Comparison of ENCODE assay signal across 19 mouse cellular contexts in the genomic region with DNA sequence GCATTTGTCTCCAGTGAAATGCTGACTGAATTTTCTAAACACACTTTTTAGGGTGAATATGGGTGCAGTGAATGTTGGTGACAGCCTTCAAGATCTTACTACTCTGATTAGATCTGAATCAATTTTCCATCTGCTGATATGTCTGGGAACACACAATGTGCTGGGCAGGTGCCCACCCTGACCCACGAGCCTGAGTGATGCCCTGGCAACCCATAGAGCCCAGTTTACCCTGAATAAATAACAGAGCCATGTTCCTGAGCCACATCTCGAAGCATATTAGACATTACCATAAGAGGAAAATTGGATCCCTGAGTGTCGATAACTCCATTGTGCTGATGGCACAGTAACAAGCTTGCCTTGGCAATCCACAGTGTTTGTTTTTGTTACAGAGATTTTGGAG.
A peak's percentile ranks its signal among the peaks of the same experiment; 100 is the strongest.
DNase-seq lines count a peak whose midpoint lies in the region; ATAC-seq and TF ChIP-seq lines count a peak whose summit lies in the region.
"Had no signal": no experiment of that assay in that cellular context is flagged by ENCODE, and none has a peak within 500 bp of the region (broad histone marks: within the 10 kb centered on the region; RNA-seq: fewer than 3 reads in every experiment).

No protein-coding gene starts in this region.

- H3K9ac ChIP-seq in forebrain, embryonic 11.5 days (ENCODE audit: low read length) = 0 out of 2 replicates have a peak overlapping the region, but pooled peaks have one; percentile 5
- H3K9ac ChIP-seq in forebrain, postnatal 0 days = no peak overlapping the region
- H3K9ac ChIP-seq in forebrain, embryonic 15.5 days (replicated peaks) = no peak overlapping the region
- H3K9ac ChIP-seq in hindbrain, postnatal 0 days (replicated peaks; ENCODE audit: low read length) = no peak overlapping the region
- no peak overlapping the region for H3K9ac ChIP-seq in midbrain, embryonic 16.5 days (ENCODE audit: low read depth, low read length)
- H3K9ac ChIP-seq: embryonic facial prominence, embryonic 13.5 days; liver, embryonic 14.5 days; lung, embryonic 15.5 days; stomach, embryonic 15.5 days had no signal

- no peaks in the 10 kb centered on the region for H3K36me3 ChIP-seq in forebrain, embryonic 11.5 days (ENCODE audit: control insufficient read depth, insufficient read depth, low read length)
- no peaks in the 10 kb centered on the region for H3K36me3 ChIP-seq in forebrain, postnatal 0 days (ENCODE audit: insufficient read depth)
- no peaks in the 10 kb centered on the region for H3K36me3 ChIP-seq in forebrain, embryonic 15.5 days
- H3K36me3 ChIP-seq in hindbrain, postnatal 0 days (ENCODE audit: insufficient read depth, low read length) = no peaks in the 10 kb centered on the region; the same call in 1 of the 2 replicates
- H3K36me3 ChIP-seq in midbrain, embryonic 16.5 days (ENCODE audit: control insufficient read depth, insufficient read depth, low read length) = peaks cover 5% of the 10 kb centered on the region
- H3K36me3 ChIP-seq: embryonic facial prominence, embryonic 13.5 days; lung, embryonic 15.5 days; stomach, embryonic 15.5 days had no signal

- 74% methylated on average over 3 of the region's 3 CpGs for WGBS in forebrain, embryonic 11.5 days
- WGBS in forebrain, postnatal 0 days = 31% methylated on average over 3 of the region's 3 CpGs
- WGBS in forebrain, embryonic 15.5 days = 33% methylated on average over 3 of the region's 3 CpGs
- 25% methylated on average over 3 of the region's 3 CpGs for WGBS in hindbrain, postnatal 0 days
- WGBS in midbrain, embryonic 16.5 days = 23% methylated on average over 3 of the region's 3 CpGs

- peak overlapping the region; percentile 20; the same call in 1 of the 2 replicates for H3K27ac ChIP-seq in forebrain, embryonic 11.5 days (ENCODE audit: low read depth, low read length)
- no peak overlapping the region for H3K27ac ChIP-seq in forebrain, postnatal 0 days (ENCODE audit: low read depth, low read length)
- H3K27ac ChIP-seq in forebrain, embryonic 15.5 days (replicated peaks) = 0 out of 2 replicates have a peak overlapping the region, but pooled peaks have one; percentile 14
- H3K27ac ChIP-seq in hindbrain, postnatal 0 days = 0 out of 2 replicates have a peak overlapping the region, but pooled peaks have one; percentile 15
- H3K27ac ChIP-seq in midbrain, embryonic 16.5 days (ENCODE audit: low read length) = peak overlapping the region; percentile 70
- H3K27ac ChIP-seq: embryonic facial prominence, embryonic 13.5 days; kidney, postnatal 0 days; liver, embryonic 14.5 days; lung, embryonic 15.5 days; stomach, embryonic 15.5 days had no signal

- no peaks in the 10 kb centered on the region for H3K27me3 ChIP-seq in forebrain, embryonic 11.5 days (ENCODE audit: control insufficient read depth, insufficient read depth, low read length)
- peaks cover 3% of the 10 kb centered on the region; the same call in 1 of the 2 replicates for H3K27me3 ChIP-seq in forebrain, postnatal 0 days (ENCODE audit: insufficient read depth, low read length)
- no peaks in the 10 kb centered on the region for H3K27me3 ChIP-seq in forebrain, embryonic 15.5 days
- no peaks in the 10 kb centered on the region for H3K27me3 ChIP-seq in hindbrain, postnatal 0 days (ENCODE audit: insufficient read depth, low read length)
- H3K27me3 ChIP-seq in midbrain, embryonic 16.5 days (ENCODE audit: control insufficient read depth, insufficient read depth, low read depth, low read length) = no peaks in the 10 kb centered on the region
- H3K27me3 ChIP-seq: CH12.LX; embryonic facial prominence, embryonic 13.5 days; lung, embryonic 15.5 days; stomach, embryonic 15.5 days had no signal

- no peak for TF ChIP-seq CTCF in forebrain, postnatal 0 days (IDR thresholded peaks at IDR 0.05; ENCODE audit: low read depth)
- no peak for TF ChIP-seq CTCF in hindbrain, postnatal 0 days (IDR thresholded peaks at IDR 0.05; ENCODE audit: low read depth)

- DNase-seq in forebrain, embryonic 11.5 days (ENCODE audit: low spot score) = no peak
- no peak for DNase-seq in forebrain, postnatal 0 days
- DNase-seq in hindbrain, postnatal 0 days (ENCODE audit: low spot score) = no peak
- DNase-seq in layer of hippocampus, postnatal 14 days (ENCODE audit: low spot score in 2 of 2) = no peak
- no peak for DNase-seq in adrenal gland, adult (ENCODE audit: inconsistent age in 2 of 2, low spot score in 1 of 2)
- DNase-seq in T-cell, adult 2 months (ENCODE audit: low spot score) = no peak
- DNase-seq: cerebellum, adult 9-10 months; gastrocnemius, postnatal 36 days; kidney, adult 18-20 months; right cerebral cortex, postnatal 14 days; thymus, adult 18-20 months had no signal

- no peak overlapping the region for H3K4me2 ChIP-seq in forebrain, embryonic 11.5 days (ENCODE audit: low read depth, low read length, severe bottlenecking)
- no peak overlapping the region for H3K4me2 ChIP-seq in forebrain, postnatal 0 days (ENCODE audit: low read depth)
- no peak overlapping the region for H3K4me2 ChIP-seq in forebrain, embryonic 15.5 days (replicated peaks)
- no peak overlapping the region for H3K4me2 ChIP-seq in hindbrain, postnatal 0 days (ENCODE audit: low read depth, low read length)
- no peak overlapping the region for H3K4me2 ChIP-seq in midbrain, embryonic 16.5 days (ENCODE audit: low read length)
- H3K4me2 ChIP-seq: embryonic facial prominence, embryonic 13.5 days; lung, embryonic 15.5 days; stomach, embryonic 15.5 days had no signal

- peaks cover 22% of the 10 kb centered on the region; the same call in 1 of the 2 replicates for H3K4me1 ChIP-seq in forebrain, embryonic 11.5 days (replicated peaks; ENCODE audit: control insufficient read depth, insufficient read depth, low read length)
- H3K4me1 ChIP-seq in forebrain, postnatal 0 days (ENCODE audit: insufficient read depth) = no peaks in the 10 kb centered on the region
- peaks cover 44% of the 10 kb centered on the region for H3K4me1 ChIP-seq in forebrain, embryonic 15.5 days
- H3K4me1 ChIP-seq in hindbrain, postnatal 0 days (ENCODE audit: insufficient read depth, low read length) = 0 out of 2 replicates have a peak, but pooled peaks cover 4% of the 10 kb centered on the region
- H3K4me1 ChIP-seq in midbrain, embryonic 16.5 days (ENCODE audit: control insufficient read depth, insufficient read depth, low read length) = peaks cover 63% of the 10 kb centered on the region
- H3K4me1 ChIP-seq: stomach, embryonic 15.5 days had no signal

- no peak overlapping the region for H3K4me3 ChIP-seq in forebrain, embryonic 11.5 days (ENCODE audit: low read depth, low read length)
- no peak overlapping the region for H3K4me3 ChIP-seq in forebrain, postnatal 0 days (ENCODE audit: low read depth, low read length)
- H3K4me3 ChIP-seq in forebrain, embryonic 15.5 days = no peak overlapping the region
- no peak overlapping the region for H3K4me3 ChIP-seq in hindbrain, postnatal 0 days (ENCODE audit: low read length)
- H3K4me3 ChIP-seq in midbrain, embryonic 16.5 days (ENCODE audit: low read depth, low read length) = no peak overlapping the region
- H3K4me3 ChIP-seq: embryonic facial prominence, embryonic 13.5 days; lung, embryonic 15.5 days; stomach, embryonic 15.5 days had no signal

- ATAC-seq in forebrain, embryonic 11.5 days (replicated peaks; ENCODE audit: low FRiP score) = no peak
- ATAC-seq in forebrain, postnatal 0 days = no peak
- ATAC-seq in forebrain, embryonic 15.5 days (replicated peaks) = no peak
- ATAC-seq in hindbrain, postnatal 0 days = no peak
- ATAC-seq in midbrain, embryonic 16.5 days = no peak

- no peaks in the 10 kb centered on the region for H3K9me3 ChIP-seq in forebrain, embryonic 11.5 days (ENCODE audit: control insufficient read depth, low read length)
- H3K9me3 ChIP-seq in forebrain, postnatal 0 days (ENCODE audit: low read length) = no peaks in the 10 kb centered on the region
- no peaks in the 10 kb centered on the region for H3K9me3 ChIP-seq in forebrain, embryonic 15.5 days
- H3K9me3 ChIP-seq in hindbrain, postnatal 0 days (ENCODE audit: low read length) = no peaks in the 10 kb centered on the region
- H3K9me3 ChIP-seq in midbrain, embryonic 16.5 days (replicated peaks; ENCODE audit: control insufficient read depth, low read length, poor library complexity, severe bottlenecking) = no peaks in the 10 kb centered on the region
- H3K9me3 ChIP-seq: embryonic facial prominence, embryonic 13.5 days; lung, embryonic 15.5 days; stomach, embryonic 15.5 days had no signal
